Mouse (Mus musculus) mature B cell (primary cell): ENCODE results near the gene 2410004B18Rik.

ENCODE experiments used
- in situ Hi-C: fragments of 300-500 bp; cut with MboI; formaldehyde crosslinking; loops from 2 replicates; pipeline ENCODE4 v1.14.3; 2019

The 2410004B18Rik gene

DNA sequence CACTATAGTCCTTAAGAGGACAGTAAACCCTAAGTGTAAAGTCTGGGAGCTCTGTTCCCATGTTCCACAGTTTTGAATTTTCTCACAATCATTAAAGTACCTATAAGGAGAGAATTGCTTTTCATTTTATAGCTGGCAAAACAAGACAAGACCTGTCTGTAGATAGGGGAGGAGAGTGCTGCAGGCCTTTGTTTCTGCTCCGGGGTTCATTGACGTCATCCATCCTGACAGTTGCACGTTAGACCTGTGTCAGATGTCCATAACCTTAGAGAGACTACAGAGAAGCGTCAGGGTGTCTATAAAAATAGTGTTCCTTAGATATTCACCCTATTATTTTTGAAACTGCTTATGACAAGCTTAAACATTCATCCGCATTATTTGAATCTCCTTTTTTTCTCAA, 12.3 kb upstream of the 2410004B18Rik start:
- in situ Hi-C loops: loop anchor here (25.0 kb wide), 1 partner anchor 262 kb away; no protein-coding TSS in a partner anchor

DNA sequence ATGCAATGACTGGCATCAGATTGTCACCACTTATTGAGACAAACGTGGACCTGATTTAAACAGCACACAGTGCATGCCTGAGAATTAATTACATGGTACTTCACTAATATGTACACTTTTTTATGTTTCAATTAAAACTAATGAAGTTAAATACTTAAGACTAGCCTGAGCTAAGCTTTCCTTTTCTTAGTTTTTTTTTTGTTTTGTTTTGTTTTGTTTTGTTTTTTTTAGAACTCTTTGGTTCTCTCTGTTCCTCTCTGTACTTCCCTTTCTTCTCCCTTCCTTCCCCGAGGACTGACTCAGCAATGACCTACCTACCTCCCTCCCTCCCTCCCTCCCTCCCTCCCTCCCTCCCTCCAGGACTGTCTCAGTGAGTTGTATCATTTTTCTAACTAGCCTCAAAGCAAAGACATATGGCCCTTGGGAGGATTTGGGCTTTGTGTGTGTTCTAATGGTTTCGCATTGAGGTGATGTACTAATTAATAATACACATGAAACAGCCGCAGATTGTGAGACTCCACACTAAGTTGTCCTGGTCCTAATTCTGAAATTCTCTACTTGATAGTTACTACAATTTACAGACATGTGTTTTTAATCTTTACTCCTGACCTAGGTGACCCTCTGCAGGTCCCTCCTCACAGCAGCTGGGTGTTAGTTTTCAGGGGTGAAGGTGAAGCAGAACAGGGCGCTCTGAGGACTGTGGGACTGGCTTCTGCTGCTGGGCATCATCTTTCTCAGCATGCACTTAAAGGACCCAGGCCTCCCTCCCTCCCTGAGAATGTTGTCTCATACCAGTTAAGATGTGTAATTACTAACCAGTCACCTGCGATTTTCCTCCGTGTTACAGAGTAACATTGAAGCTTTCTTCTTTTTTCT, 8.1 kb upstream of the 2410004B18Rik start:
- in situ Hi-C loops: loop anchor here (25.0 kb wide), 1 partner anchor 258 kb away; no protein-coding TSS in a partner anchor

DNA sequence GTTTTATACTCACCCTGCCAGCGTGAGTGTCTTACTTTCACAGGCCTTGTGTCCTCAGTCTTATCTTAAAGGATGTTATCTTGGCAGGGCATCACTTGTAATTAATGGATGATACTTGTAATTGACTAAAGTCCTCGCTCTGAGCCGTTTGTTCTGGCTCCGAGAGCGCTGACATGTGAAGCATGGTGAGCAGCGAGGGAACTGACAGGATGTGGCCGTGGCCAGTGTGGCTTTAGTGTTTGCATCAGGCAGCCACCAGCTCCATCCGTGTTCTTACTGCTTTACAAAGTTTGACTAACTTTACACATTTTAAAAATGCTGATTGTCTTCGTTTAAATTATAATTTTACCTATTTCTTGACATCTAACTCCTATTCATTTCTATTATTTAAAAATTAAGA, 4.0 kb upstream of the 2410004B18Rik start:
- in situ Hi-C loops: loop anchor here (25.0 kb wide), 1 partner anchor 253 kb away; no protein-coding TSS in a partner anchor

DNA sequence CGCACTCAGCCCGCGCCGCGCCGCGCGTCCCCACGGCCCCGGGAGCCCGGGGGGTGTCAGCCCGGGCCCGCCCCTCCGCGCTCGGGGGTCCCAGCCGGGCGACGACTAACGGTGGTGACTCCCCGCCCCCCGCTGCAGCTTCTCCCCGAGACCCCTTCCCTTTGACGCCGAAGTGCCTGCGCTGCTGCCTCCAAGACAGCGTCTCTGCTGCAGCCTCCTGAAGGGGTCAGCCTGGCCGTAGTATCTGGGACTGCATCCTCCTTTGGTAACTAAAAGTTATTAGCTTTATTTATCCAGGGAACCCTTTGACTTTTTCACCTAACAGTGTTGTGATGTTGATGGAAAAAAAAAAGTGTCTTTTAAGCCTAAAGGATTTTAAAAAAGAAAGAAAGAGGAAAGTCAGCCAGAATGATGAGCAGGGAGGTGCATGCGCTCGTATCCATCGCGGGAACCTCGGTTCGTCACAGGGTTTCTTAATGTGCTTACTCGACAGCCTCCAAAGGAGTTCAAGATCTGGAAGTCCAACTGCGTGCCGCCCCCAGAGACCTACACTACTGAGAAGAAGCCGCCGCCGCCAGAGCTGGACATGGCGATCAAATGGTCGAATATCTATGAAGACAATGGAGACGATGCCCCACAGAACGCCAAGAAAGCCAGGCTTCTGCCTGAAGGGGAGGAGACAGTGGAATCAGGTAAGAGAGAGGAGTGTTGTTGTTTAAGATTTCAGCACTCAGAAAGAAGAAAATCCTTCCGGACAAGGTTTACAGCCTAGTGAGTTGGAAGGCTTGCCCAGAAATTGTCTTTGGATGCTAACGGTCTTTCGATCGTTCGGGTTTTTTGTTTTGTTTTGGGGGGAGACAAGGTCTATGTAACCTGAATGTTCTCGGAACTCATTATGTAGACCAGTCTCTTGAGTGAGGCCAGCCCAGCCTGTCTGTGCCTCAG, 863 bp downstream of the 2410004B18Rik start:
- in situ Hi-C loops: loop anchor here (25.0 kb wide), 1 partner anchor 249 kb away; no protein-coding TSS in a partner anchor

DNA sequence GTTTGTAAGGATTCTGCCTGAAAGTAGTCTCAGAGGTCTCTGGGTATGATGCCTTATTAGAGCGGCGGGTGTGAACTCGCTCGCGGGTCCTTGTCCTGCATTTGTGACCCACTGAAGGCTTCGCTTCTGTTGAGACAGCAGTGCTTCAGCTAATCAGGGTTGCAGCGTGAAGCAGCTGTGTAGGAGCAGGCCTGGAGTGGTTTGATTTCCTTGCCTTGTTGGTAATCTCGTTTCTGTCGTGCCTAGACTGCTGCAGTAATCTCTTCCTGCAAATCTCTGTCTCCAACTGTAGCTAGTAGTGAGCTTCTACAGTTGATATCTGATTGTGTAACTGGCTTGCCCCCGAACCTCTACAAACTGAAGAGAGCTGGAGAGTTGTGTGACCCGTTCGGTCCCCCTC, 1.6 kb downstream of the 2410004B18Rik start:
- in situ Hi-C loops: loop anchor here (25.0 kb wide), 1 partner anchor 248 kb away; no protein-coding TSS in a partner anchor

DNA sequence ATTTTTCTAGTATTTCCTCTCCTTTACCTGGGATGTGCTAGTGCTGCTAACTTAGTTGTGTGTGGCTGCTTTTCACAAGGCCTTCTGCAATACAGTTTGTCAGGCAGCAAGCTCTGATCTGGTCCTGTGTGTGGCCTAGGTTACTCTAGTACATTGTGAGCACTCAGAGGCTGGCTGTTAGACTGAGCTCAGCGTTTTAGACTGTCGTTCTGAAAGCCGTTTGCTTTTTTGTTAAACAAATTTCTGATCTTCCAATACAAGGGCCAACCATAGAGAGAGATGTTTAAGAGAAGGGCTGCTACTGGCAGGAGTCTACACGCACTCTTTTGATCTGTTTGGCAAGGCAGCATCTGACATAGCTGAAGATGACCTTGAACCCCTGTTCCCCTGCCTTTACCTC, 2.2 kb downstream of the 2410004B18Rik start:
- in situ Hi-C loops: loop anchor here (25.0 kb wide), 1 partner anchor 247 kb away; no protein-coding TSS in a partner anchor

DNA sequence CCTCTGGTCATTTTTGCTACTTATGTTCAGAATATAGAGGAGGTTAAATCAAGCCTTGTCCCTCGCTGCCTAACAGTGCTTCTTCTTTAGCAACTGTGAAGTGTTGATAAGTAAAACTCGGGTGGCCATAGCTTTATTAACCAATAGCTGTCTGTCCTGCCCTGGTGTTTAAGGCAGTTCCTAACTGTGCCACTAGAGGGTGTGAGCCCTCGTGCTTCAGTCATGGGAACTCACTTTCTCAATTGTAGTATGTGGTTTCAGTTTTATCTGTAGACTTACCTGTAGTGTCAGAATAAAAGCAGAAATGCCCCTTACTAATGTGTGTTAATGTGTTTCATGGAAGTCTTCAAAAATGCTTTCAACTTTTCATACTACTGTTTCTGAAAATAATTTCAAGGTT, 4.2 kb downstream of the 2410004B18Rik start:
- in situ Hi-C loops: loop anchor here (25.0 kb wide), 1 partner anchor 245 kb away; no protein-coding TSS in a partner anchor

DNA sequence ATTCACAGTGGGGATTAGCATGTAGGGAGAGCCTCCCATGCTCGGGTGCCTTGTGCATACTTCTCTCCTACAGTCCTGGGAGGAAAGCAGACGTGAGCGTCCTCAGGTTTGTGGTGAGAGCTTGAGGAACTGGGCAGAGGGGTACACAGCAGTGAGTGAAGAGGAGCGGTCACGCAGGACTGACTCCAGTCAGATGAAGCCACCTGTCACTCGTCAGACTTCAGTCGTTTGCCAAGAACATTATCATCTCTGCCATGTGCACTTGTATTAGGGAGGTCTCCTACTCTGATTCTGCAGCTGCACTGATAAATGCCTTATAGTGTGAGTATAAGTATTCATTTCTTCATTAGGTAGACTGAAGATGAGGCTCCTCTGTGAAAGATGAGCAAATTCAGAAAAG, 6.5 kb downstream of the 2410004B18Rik start:
- in situ Hi-C loops: loop anchor here (25.0 kb wide), 1 partner anchor 243 kb away; no protein-coding TSS in a partner anchor

DNA sequence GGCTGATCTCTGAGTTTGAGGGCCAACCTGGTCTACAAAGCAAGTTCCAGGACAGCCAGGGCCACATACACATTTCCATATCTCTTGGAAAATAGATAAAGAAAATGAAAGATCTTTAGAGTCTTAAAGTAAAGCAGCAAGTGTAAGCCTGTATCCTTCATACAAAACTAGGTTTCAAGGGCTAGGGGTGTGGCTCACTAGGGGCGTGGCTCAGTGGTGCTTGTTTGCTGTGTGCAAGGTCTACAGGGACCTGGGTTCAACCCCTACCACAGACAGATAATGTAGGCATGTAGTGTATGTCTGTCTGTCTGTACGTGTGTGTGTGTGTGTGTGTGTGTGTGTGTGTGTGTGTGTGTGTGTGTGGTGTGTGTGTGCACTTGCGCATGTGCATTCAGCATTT, 8.1 kb downstream of the 2410004B18Rik start:
- in situ Hi-C loops: loop anchor here (25.0 kb wide), 1 partner anchor 241 kb away; no protein-coding TSS in a partner anchor

DNA sequence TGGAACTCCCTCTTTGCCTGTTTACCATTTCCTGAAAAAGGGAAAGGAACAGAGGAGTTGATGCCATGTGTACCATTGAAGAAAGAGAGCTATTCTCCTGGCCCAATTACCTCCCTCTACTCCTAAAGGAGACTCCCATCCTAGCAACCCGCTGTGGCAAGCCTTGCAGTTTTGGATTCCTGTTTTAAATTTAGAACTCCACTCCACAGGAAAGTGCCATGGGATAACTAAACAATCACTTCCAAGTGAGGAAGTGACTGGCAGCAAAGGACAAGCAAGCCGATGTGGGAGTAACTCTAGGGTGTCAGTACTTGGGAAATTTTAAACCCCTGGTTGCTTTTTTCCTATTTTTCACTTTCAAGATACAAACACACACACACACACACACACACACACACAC, 8.8 kb downstream of the 2410004B18Rik start:
- in situ Hi-C loops: loop anchor here (25.0 kb wide), 1 partner anchor 241 kb away; no protein-coding TSS in a partner anchor

DNA sequence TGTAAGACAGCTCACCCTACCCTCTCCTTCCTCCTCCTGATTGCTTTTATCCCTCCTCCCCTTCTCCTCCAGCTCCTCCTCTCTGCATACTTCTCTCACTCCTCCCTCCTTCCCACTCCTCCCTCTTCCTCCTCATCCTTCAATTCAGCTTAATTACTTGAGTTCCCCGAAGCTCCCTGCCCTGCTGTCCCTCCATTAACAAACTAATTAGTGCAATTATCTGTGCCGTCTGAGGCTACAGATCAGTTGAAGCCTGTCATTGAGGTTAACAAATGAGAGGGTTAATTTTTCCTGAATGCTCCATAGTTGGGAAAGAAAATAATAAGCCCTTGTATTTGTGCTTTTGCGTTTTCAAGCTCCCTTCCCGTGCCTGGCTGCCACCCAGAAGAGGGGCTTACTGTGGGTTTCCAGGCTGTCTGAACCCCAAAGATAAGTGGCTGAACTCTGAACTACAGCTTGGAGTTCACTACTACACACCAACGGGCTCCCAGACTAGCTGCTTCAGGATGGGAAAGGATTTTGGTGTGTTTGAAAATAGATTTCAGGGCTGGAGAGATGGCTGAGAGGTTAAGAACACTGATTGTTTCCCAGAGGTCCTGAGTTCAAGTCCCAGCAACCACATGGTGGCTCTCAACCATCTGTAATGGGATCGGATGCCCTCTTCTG, 9.9 kb downstream of the 2410004B18Rik start:
- in situ Hi-C loops: loop anchor here (25.0 kb wide), 1 partner anchor 240 kb away; no protein-coding TSS in a partner anchor

DNA sequence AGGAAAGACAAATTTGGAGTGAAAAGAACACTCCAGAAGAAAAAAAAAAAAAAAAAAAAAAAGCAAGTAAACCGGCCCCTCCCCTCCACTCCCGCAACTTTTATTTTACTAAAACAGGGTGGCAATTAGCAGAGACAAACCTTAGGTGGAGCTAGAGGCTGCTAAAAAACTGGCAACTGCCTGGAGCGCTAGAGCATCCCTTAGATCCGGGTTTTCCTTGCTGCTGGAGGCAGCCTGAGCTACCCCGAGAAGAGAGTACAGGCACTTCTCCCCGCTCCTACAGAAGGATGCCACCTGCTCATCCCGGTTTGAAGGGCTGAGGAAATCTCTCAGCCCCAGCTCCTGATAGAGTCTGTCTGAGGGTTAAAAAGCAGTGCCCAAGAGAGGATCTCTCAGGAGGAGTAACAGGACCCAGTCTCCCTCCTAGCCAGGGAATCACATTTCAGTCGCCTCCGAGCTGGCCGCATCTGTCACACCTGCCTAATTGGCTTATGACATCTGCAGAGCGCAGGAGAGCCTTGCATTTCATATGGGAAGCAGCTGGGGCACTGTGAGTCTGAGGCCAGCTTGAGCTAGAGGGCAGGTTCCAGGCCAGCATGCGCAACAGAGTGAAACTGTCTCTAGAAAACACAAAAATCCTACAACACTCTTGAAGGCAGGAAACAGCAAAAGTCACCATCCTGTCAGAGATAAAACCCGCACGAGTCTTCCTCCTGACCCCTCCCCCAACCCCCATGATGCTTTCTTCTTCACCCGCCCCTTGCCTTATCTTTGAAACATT, 12.4 kb downstream of the 2410004B18Rik start:
- in situ Hi-C loops: no loop called here

DNA sequence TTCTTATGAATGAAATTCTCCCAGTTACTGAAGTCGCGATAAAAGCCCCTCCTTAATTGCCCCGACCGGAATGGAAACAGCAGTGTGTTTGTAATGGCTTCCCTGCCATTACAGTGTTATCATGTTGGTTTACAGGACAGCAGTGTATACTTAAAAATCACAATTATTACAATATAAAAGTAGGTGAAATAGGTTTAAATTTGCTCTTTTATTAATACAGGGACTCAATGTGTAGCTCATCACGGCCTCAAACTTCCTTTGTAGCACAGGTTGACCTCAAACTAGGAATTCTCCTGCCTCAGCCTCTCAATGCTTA, 13.0 kb downstream of the 2410004B18Rik start:
- in situ Hi-C loops: no loop called here

DNA sequence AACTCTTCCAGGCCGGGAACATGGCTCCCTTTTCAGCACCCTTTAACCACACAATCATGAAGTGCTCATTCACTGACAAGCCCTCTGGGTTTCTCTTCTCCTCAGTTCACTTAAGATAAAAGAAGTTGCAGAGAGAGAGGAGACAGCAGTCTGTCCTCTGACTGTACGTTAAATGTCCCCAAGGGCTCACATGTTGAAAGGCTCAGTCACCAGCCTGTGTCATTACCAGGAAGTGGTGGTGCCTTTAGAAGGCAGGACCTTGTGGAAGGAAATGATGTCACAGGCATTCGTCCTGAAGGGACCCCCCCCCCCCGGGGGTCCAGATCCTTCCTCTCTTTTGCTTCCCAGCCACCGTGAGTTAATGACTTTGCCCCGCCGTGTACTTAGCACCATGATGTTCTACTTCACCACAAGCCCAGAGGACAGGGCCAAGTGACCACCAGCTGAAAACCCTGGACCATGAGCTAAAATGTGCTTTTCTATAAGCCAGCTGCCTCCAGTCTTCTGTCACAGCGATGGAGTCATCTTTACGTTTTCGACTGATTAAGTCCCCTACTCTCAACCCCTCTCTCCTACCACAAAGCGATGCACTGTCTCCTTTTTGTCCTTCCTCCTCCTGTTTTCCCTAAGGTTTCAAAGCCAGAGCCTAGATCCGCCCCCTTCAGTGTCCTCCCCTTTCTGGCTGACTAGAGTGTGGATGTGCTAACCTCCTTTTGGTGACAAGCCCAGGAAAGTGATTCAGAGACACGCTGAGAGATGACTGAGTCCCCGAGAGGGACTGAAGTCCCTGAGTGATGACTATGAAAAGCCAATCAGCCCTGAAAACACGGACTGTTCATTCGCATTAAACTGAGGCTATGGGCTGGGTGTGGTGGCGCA, 13.7 kb downstream of the 2410004B18Rik start:
- in situ Hi-C loops: no loop called here

DNA sequence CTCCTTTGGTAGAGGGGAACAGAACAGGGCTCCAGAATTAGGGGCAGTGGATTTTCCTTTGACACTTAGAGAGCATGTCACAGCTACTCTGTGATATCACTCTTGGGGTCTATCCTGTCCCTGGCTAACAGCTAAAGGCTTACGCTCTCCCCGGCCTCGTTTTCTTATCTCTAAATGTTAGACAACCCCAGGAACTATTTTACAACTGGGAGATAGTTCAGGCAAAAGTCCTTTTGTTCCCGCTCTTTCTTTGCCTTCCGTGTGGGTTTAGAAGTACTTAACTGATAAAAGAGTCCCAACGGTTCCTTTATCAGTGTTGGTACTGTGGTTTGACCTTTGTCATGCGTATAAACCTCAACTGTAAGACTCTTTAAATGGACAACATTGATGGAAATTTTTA, 15.1 kb downstream of the 2410004B18Rik start:
- in situ Hi-C loops: no loop called here

DNA sequence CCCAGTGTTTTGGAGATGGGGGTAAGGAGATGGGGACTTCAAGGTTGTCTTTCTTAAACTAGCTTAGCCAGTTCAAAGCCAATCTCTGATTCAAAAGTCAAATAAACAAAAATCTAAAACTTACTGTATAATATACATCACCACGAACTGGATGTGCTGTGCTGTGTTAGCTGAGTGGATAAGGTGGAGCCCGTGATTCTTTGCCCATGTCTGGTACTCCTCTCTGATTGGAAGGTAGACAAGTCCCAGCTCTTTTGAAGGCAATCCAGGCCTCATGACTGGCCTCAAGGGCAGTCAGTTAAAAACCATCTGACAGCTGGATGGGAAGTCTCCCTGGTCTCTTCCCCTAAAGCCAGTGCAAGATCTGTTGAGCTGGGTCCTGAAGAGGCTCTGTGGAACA, 15.6 kb downstream of the 2410004B18Rik start:
- in situ Hi-C loops: no loop called here

DNA sequence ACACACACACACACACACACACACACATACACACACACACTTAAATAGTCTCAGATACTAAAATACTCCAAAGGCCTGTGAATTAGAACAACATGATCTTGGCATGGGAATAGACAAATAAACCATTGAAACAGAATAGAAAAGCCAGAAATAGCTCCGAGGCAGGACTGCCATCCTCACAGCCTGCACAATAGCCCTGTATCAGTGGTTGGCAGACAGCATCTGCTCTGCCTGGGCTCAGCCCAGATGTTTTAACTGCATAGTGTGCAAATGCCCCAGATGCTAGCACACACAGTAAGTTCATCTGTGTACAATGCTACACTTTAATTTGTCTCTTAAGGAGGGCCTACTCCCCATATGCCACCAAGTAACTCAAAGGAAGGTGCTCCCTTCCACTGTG, 22.0 kb downstream of the 2410004B18Rik start:
- in situ Hi-C loops: no loop called here

DNA sequence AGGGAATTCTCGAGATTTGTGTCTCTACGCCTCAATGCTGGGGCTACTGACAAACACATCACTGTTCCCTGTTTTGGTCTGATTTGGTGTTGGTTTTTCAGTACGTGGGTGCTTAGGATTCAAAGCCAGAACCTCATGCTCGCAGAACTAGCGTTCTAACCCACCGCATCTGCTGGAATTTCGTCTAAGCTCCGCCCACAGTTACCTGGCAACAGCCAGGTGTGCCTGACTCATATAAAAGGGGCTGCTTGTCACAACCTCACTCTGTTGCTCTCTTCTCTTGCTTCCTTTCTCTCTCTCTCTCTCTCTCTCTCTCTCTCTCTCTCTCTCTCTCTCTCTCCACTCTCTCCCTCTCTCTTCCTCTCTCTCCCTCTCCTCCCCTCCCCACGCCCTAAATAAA, 24.6 kb downstream of the 2410004B18Rik start:
- in situ Hi-C loops: no loop called here
